Mouse (Mus musculus) hindbrain, embryonic 15.5 days (tissue): ENCODE results near the gene Gp9. TPM values are rescaled to one million over a fixed set of nuclear protein-coding genes. Genes with fewer than 3 reads are reported as not detected.

Experiments
- ATAC-seq: fragments of 200-750 bp; cut with Nextera tagmentation; 2 replicates; pipeline ENCODE4 v1.8.0; 2017; ENCODE audit warnings: low read depth, moderate number of reproducible peaks, moderate TSS enrichment; ENCODE audit not compliant: low FRiP score
- H3K27ac ChIP-seq: fragments of 300-500 bp; sonication (generic); replicated peaks from 2 replicates; pipeline ENCODE4 v1.5.1; 2015; ENCODE audit warnings: mild to moderate bottlenecking, inconsistent platforms
- H3K27me3 ChIP-seq: fragments of 300-500 bp; sonication (generic); 2 replicates; pipeline ENCODE4 v1.6.1; 2015; ENCODE audit warnings: control low read depth, inconsistent platforms
- H3K36me3 ChIP-seq: fragments of 300-500 bp; sonication (generic); 2 replicates; pipeline ENCODE4 v1.6.1; 2015; ENCODE audit warnings: control low read depth, inconsistent platforms
- H3K4me1 ChIP-seq: fragments of 300-500 bp; sonication (generic); replicated peaks from 2 replicates; pipeline ENCODE4 v1.6.1; 2015; ENCODE audit warnings: control low read depth, inconsistent platforms
- H3K4me2 ChIP-seq: fragments of 300-500 bp; sonication (generic); 2 replicates; pipeline ENCODE4 v1.6.1; 2015; ENCODE audit warnings: moderate library complexity, mild to moderate bottlenecking, inconsistent platforms
- H3K4me3 ChIP-seq: fragments of 300-500 bp; sonication (generic); 2 replicates; pipeline ENCODE4 v1.5.1; 2015; ENCODE audit warnings: mild to moderate bottlenecking, inconsistent platforms
- H3K9ac ChIP-seq: fragments of 300-500 bp; sonication (generic); 2 replicates; pipeline ENCODE4 v1.6.1; 2015; ENCODE audit warnings: inconsistent platforms
- H3K9me3 ChIP-seq: fragments of 300-500 bp; sonication (generic); 2 replicates; pipeline ENCODE4 v1.6.1; 2016; ENCODE audit warnings: control low read depth, inconsistent platforms
- WGBS: fragments of 180-500 bp; shearing (Covaris S2); methylation state at CpG from one replicate; pipeline ENCODE4 v1.1.7; 2015; 5-methylcytosine and 5-hydroxymethylcytosine counted together
- polyA plus RNA-seq: library from polyadenylated mRNA; unstranded; fragments of >200 nt; fragmentation: Nextera tagmentation; extraction: Ambion mirVana; gene quantifications from 2 replicates; pipeline ENCODE4 v1.2.1, GENCODE M21; 2015

Gene Gp9
- polyA plus RNA-seq, 1 experiment from 2014 or later: 0.99 TPM

DNA sequence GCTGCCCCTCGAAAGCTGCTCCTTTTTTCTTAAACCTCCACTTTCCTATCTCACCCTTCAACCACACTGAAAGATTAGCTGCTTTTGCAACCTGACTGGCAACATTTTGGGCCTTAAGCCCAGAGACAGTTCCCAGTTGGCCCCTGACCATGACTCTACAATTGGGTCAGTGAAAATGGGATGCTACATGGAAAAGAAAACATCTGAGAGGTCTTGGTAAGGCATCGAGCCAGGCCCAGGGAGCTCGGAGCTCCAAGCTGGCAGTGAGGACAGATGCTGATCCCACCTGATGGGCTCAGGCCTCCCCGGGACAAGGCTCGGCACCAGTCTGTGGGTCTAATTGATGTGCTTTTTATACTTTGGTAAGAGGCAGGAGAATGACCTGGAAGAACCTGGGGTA is 14.0 kb downstream of the Gp9 start:
- 93% methylated on average over 5 of the region's 5 CpGs for WGBS
- ATAC-seq: no peak

DNA sequence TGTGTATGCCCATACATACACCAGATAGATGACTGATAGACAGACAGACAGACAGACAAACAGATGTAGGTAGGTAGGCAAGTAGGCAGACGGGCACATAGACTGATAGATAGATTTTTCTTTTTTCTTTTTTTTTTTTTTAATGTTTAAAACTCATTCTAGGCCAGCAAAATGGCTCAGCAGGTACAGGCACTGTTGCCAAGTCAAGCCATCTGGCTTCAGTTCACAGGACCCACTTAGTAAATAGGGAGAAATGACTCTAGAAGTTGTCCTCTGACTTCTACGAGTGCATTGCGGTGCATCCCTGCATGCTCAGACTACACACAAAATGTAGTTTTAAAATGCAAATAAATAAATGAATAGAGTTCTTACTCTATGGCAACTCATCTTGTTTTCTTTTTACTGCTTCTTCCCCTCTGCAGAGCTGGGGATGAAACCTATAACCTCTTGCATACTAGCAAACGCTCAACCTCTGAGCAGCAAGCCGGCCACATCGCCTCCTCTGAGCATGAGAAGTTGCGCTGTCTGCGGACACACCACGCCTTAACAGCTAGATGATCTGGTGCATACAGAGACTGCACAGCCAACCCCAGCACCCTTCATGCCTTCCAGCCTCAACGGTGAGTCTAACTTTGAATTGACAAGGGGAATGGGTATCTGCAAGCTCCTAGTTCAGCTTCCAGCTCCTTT is 16.1 kb downstream of the Gp9 start:
- WGBS: 91% methylated on average over 10 of the region's 10 CpGs
- Histone ChIP-seq H3K4me1 (peaks cover 8% of the 10 kb centered on the region), H3K9ac (no peak overlapping the region), H3K9me3 (no peaks in the 10 kb centered on the region), H3K36me3 (0 out of 2 replicates have a peak, but pooled peaks cover 3% of the 10 kb centered on the region), H3K27me3 (no peaks in the 10 kb centered on the region), H3K4me2 (no peak overlapping the region), H3K27ac (no peak overlapping the region), H3K4me3 (no peak overlapping the region)
- ATAC-seq: no peak

More for the DNA sequence above, 14.0 kb downstream of the Gp9 start:
- H3K9ac ChIP-seq: no peak overlapping the region
- H3K9me3 ChIP-seq: no peaks in the 10 kb centered on the region
- H3K4me1 ChIP-seq: peaks cover 9% of the 10 kb centered on the region
- no peaks in the 10 kb centered on the region for H3K27me3 ChIP-seq
- no peak overlapping the region for H3K4me2 ChIP-seq
- H3K4me3 ChIP-seq: no peak overlapping the region
- 0 out of 2 replicates have a peak, but pooled peaks cover 3% of the 10 kb centered on the region for H3K36me3 ChIP-seq
- no peak overlapping the region for H3K27ac ChIP-seq

GRCm38 (mm10) chr6:87795385-87796150 is 17.7 kb downstream of the Gp9 start:
- Histone ChIP-seq H3K9me3 (no peaks in the 10 kb centered on the region), H3K9ac (no peak overlapping the region), H3K27ac (no peak overlapping the region), H3K4me1 (no peaks in the 10 kb centered on the region), H3K27me3 (no peaks in the 10 kb centered on the region), H3K4me3 (no peak overlapping the region), H3K36me3 (0 out of 2 replicates have a peak, but pooled peaks cover 3% of the 10 kb centered on the region), H3K4me2 (no peak overlapping the region)
- ATAC-seq: no peak
- WGBS: 47% methylated on average over 6 of the region's 6 CpGs

DNA sequence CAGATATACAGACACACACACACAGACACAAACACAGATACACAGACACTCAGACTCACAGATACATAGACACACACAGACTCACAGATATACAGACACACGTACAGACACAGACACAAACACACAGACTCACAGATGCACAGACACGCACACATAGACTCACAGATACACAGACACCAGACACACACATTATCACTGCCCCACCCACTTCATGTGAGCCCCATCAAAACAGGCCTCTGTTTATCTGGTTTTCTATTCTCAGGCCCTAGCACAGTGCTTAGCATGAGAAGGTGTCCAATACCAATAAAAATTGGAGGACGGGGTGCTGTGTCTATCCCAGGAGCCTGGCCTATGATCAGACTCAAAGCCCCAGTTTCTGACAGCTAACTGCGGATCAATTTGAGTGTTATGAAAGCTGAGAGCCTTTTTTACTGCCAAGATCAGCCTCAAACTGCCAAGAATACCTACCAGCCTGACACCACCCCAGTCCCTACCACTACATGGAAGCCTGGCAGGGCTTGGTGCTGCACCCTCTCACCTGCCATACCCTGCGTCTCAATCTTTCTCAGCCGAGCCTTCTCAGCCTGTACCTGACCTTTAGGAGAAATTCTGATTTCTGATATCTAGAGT is 18.5 kb downstream of the Gp9 start:
- Histone ChIP-seq H3K9me3 (no peaks in the 10 kb centered on the region), H3K27ac (no peak overlapping the region), H3K4me2 (no peak overlapping the region), H3K36me3 (0 out of 2 replicates have a peak, but pooled peaks cover 3% of the 10 kb centered on the region), H3K4me1 (no peaks in the 10 kb centered on the region), H3K9ac (no peak overlapping the region), H3K4me3 (no peak overlapping the region), H3K27me3 (no peaks in the 10 kb centered on the region)
- no peak for ATAC-seq
- 91% methylated on average over 6 of the region's 6 CpGs for WGBS

DNA sequence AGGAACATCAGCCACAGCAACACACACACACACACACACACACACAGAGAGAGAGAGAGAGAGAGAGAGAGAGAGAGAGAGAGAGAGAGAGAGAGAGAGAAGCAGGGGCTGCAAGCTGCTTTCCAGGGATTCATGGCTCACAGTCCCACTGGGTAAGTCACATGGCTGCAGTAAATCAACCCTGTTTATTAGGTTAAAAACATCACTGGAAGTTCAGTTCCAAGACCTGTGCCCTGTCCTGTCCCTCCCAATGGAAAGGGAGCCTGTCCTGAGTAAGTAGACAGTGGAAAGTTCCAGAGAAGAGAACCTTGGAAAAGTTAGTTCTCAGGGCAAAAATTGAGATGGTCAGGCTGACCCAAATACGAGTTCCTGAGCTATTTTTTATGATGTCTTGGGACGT is 19.4 kb downstream of the Gp9 start:
- H3K27me3 ChIP-seq: no peaks in the 10 kb centered on the region
- no peak for ATAC-seq
- no peaks in the 10 kb centered on the region for H3K4me1 ChIP-seq
- no peak overlapping the region for H3K27ac ChIP-seq
- H3K36me3 ChIP-seq: no peaks in the 10 kb centered on the region
- no peak overlapping the region for H3K4me3 ChIP-seq
- H3K4me2 ChIP-seq: no peak overlapping the region
- no peak overlapping the region for H3K9ac ChIP-seq
- 64% methylated on average over 2 of the region's 2 CpGs for WGBS
- no peaks in the 10 kb centered on the region for H3K9me3 ChIP-seq

- no peaks in the 10 kb centered on the region; the same call in 1 of the 2 replicates for H3K36me3 ChIP-seq
- H3K4me2 ChIP-seq: no peak overlapping the region
- no peak overlapping the region for H3K9ac ChIP-seq
- no peaks in the 10 kb centered on the region for H3K4me1 ChIP-seq
- no peaks in the 10 kb centered on the region for H3K27me3 ChIP-seq
- 92% methylated on average over 6 of the region's 6 CpGs for WGBS
- H3K4me3 ChIP-seq: no peak overlapping the region
- ATAC-seq: no peak
- no peak overlapping the region for H3K27ac ChIP-seq
- no peaks in the 10 kb centered on the region for H3K9me3 ChIP-seq
These were observed 21.7 kb downstream of the Gp9 start for GRCm38 (mm10) chr6:87799576-87799975.

DNA sequence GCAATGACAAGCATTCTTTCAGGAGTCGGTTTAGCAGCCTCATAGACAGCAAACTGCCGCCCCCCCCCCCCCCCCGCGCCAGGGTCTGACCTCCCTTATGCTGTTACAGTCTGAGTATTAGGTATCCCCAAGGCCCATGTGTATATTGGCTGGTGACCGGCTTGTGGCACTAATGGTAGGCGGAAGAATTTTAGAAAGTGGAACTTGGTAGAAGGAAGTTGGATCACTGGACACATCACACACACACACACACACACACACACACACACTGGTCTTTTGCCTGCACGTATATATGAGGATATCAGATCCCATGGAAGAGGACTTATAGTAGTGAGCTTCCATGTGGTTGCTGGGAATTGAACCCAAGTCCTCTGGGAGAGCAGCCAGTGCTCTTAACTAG is 24.6 kb downstream of the Gp9 start:
- Histone ChIP-seq H3K4me1 (no peaks in the 10 kb centered on the region), H3K36me3 (no peaks in the 10 kb centered on the region; the same call in 1 of the 2 replicates), H3K27me3 (no peaks in the 10 kb centered on the region), H3K9me3 (no peaks in the 10 kb centered on the region), H3K4me2 (no peak overlapping the region), H3K9ac (no peak overlapping the region), H3K27ac (no peak overlapping the region), H3K4me3 (no peak overlapping the region)
- ATAC-seq: no peak
- WGBS: 86% methylated on average over 7 of the region's 7 CpGs

DNA sequence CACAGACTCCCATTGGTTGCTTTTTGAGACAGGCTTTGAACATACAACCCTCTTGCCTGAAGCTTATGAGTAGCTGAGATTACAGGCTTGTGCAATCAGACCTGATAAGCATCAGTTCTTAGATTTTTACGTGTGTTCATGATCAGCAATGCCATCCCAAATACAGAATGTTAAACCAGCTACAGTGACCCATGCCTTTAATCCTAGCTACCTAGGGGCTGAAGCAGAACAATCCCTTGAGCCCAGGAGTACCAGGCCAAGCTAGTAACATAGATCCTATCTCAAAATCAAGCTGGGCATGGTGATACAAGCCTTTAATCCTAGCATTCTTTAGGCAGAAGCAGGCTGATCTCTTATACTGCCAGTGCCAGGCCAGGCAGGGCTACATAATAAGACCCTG is 26.2 kb downstream of the Gp9 start:
- Histone ChIP-seq H3K9ac (no peak overlapping the region), H3K27ac (no peak overlapping the region), H3K9me3 (no peaks in the 10 kb centered on the region), H3K27me3 (no peaks in the 10 kb centered on the region), H3K4me1 (no peaks in the 10 kb centered on the region), H3K4me3 (no peak overlapping the region), H3K4me2 (no peak overlapping the region), H3K36me3 (no peaks in the 10 kb centered on the region; the same call in 1 of the 2 replicates)
- WGBS: 84% methylated on average over 1 of the region's 1 CpGs
- no peak for ATAC-seq

GRCm38 (mm10) chr6:87804886-87805285 is 27.0 kb downstream of the Gp9 start:
- no peak for ATAC-seq

DNA sequence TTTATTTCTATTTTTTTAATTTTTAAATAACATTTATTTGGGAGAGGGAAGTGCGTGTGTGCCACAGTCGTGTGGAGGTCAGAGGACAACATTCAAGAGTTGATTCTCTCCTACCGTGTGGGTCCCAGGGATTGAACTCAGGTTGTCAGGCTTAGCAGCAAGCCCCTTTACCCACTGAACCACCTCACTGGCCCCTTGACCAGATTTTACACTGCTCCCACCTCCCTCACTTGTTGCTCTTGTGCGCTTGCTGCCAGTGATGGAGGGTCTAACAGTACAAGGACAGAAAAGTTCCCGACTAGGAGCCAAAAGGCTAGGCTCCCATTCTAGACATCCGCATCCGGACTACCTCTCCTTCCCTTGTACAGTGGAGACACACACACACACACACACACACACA is 27.6 kb downstream of the Gp9 start:
- Histone ChIP-seq H3K4me2 (no peak overlapping the region), H3K4me3 (no peak overlapping the region), H3K9me3 (no peaks in the 10 kb centered on the region), H3K36me3 (no peaks in the 10 kb centered on the region; the same call in 1 of the 2 replicates), H3K4me1 (peaks cover 13% of the 10 kb centered on the region), H3K27ac (no peak overlapping the region), H3K27me3 (no peaks in the 10 kb centered on the region), H3K9ac (no peak overlapping the region)
- 95% methylated on average over 7 of the region's 7 CpGs for WGBS
- no peak for ATAC-seq

More at GRCm38 (mm10) chr6:87804886-87805285, 27.0 kb downstream of the Gp9 start:
- H3K27ac ChIP-seq: no peak overlapping the region
- no peak overlapping the region for H3K4me2 ChIP-seq
- WGBS: 89% methylated on average over 7 of the region's 7 CpGs
- no peak overlapping the region for H3K4me3 ChIP-seq
- no peaks in the 10 kb centered on the region for H3K27me3 ChIP-seq
- no peak overlapping the region for H3K9ac ChIP-seq
- H3K4me1 ChIP-seq: peaks cover 7% of the 10 kb centered on the region
- H3K9me3 ChIP-seq: no peaks in the 10 kb centered on the region
- no peaks in the 10 kb centered on the region; the same call in 1 of the 2 replicates for H3K36me3 ChIP-seq

- no peak for ATAC-seq
- H3K27ac ChIP-seq: no peak overlapping the region
- no peak overlapping the region for H3K9ac ChIP-seq
- no peaks in the 10 kb centered on the region for H3K9me3 ChIP-seq
- 92% methylated on average over 2 of the region's 2 CpGs for WGBS
- H3K36me3 ChIP-seq: no peaks in the 10 kb centered on the region; the same call in 1 of the 2 replicates
- no peak overlapping the region for H3K4me3 ChIP-seq
- H3K4me1 ChIP-seq: peaks cover 19% of the 10 kb centered on the region
- no peak overlapping the region for H3K4me2 ChIP-seq
- H3K27me3 ChIP-seq: no peaks in the 10 kb centered on the region
These were observed 28.2 kb downstream of the Gp9 start for GRCm38 (mm10) chr6:87806028-87806427.

DNA sequence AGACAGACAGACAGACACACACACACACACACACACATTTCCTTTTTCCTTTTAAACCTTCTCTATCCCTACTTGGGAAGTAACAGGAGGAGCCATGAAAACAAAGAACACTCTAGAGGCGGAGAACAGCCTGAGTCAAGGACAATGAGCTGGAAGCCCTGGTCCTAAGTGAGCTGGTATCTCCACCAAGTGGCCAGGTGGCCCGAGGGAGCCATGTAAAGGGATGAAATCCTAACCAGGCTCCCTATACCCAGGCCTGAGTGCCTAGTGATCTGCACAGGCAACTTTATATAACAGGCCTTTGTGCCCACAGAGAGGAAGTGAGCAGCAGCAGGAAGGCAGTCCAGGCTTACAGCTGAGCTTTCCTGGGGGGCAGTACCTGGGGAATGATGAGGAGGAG is 29.0 kb downstream of the Gp9 start:
- no peak overlapping the region for H3K4me2 ChIP-seq
- no peak for ATAC-seq
- no peak overlapping the region for H3K4me3 ChIP-seq
- no peak overlapping the region for H3K9ac ChIP-seq
- peaks cover 20% of the 10 kb centered on the region for H3K4me1 ChIP-seq
- no peaks in the 10 kb centered on the region for H3K27me3 ChIP-seq
- 62% methylated on average over 2 of the region's 2 CpGs for WGBS
- H3K9me3 ChIP-seq: no peaks in the 10 kb centered on the region
- no peak overlapping the region for H3K27ac ChIP-seq
- H3K36me3 ChIP-seq: no peaks in the 10 kb centered on the region; the same call in 1 of the 2 replicates
